10 mouse cellular contexts compared by ENCODE assay signal in the genomic region with DNA sequence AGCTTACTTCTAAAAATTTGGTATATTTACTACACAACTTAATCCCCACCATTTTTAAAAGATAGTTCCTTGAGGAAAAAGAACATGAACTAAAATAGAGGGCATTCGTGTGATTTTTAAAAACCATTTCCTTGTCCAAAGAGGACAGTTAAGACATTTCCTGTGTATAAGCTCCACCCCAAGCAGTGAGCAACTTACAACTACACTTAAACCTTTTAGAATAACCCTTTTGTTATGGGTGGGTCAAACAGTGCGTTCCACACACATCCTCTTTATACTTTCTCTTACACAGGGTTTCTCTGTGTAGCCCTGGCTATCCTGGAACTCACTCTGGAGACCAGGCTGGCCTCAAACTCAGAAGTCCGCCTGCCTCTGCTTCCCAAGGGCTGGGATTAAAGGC.
DNase-seq lines count a peak whose midpoint lies in the region; ATAC-seq and TF ChIP-seq lines count a peak whose summit lies in the region.
"Had no signal": no experiment of that assay in that cellular context is flagged by ENCODE, and none has a peak within 500 bp of the region (broad histone marks: within the 10 kb centered on the region; RNA-seq: fewer than 3 reads in every experiment).

No protein-coding gene starts in this region.

- peaks cover 46% of the 10 kb centered on the region for H3K4me1 ChIP-seq in lung, embryonic 15.5 days
- H3K4me1 ChIP-seq in lung, adult 2 months (ENCODE audit: control insufficient read depth, insufficient read depth, low read length), result peaks cover 29% of the 10 kb centered on the region
- peaks cover 24% of the 10 kb centered on the region for H3K4me1 ChIP-seq in intestine, embryonic 15.5 days (replicated peaks)
- peaks cover 23% of the 10 kb centered on the region for H3K4me1 ChIP-seq in small intestine, adult 2 months (ENCODE audit: control insufficient read depth, insufficient read depth, insufficient read length, low read length)

- 56% methylated on average over 3 of the region's 3 CpGs for WGBS in lung, embryonic 15.5 days
- WGBS in lung, adult 2 months, result 23% methylated on average over 3 of the region's 3 CpGs
- WGBS in intestine, embryonic 15.5 days, result 44% methylated on average over 3 of the region's 3 CpGs
- WGBS in small intestine, adult 2 months, result 7% methylated on average over 3 of the region's 3 CpGs

- H3K9me3 ChIP-seq in lung, embryonic 15.5 days, result no peaks in the 10 kb centered on the region
- H3K9me3 ChIP-seq in intestine, embryonic 15.5 days, result no peaks in the 10 kb centered on the region
- H3K9me3 ChIP-seq: hindbrain, embryonic 15.5 days had no signal

- no peak overlapping the region for H3K9ac ChIP-seq in lung, embryonic 15.5 days
- H3K9ac ChIP-seq in intestine, embryonic 15.5 days, result 0 out of 2 replicates have a peak overlapping the region, but pooled peaks have one; percentile 61
- H3K9ac ChIP-seq: hindbrain, embryonic 15.5 days had no signal

- H3K36me3 ChIP-seq in lung, embryonic 15.5 days, result no peaks in the 10 kb centered on the region
- H3K36me3 ChIP-seq in intestine, embryonic 15.5 days, result no peaks in the 10 kb centered on the region
- no peaks in the 10 kb centered on the region for H3K36me3 ChIP-seq in small intestine, adult 2 months (ENCODE audit: control insufficient read depth, insufficient read depth, low read length)
- H3K36me3 ChIP-seq: hindbrain, embryonic 15.5 days had no signal

- ATAC-seq in lung, embryonic 15.5 days (ENCODE audit: borderline replicate concordance, extremely low read depth, low FRiP score, low TSS enrichment), result no peak
- no peak for ATAC-seq in intestine, embryonic 15.5 days

- no peak for TF ChIP-seq POLR2A in lung, adult 2 months (IDR thresholded peaks at IDR 0.05; ENCODE audit: borderline replicate concordance, extremely low read depth, low read depth, low read length)
- TF ChIP-seq POLR2A in small intestine, adult 2 months (IDR thresholded peaks at IDR 0.05; ENCODE audit: low read depth, low read length), result no peak

- no peak overlapping the region for H3K27ac ChIP-seq in lung, embryonic 15.5 days
- H3K27ac ChIP-seq in intestine, embryonic 15.5 days, result peak overlapping the region; percentile 32; the same call in 1 of the 2 replicates
- H3K27ac ChIP-seq in small intestine, adult 2 months (ENCODE audit: insufficient read depth, low read depth, low read length), result peak overlapping the region; percentile 90
- H3K27ac ChIP-seq: hindbrain, embryonic 15.5 days had no signal

- H3K27me3 ChIP-seq in lung, embryonic 15.5 days, result no peaks in the 10 kb centered on the region
- no peaks in the 10 kb centered on the region for H3K27me3 ChIP-seq in intestine, embryonic 15.5 days (replicated peaks)
- H3K27me3 ChIP-seq in small intestine, adult 2 months (ENCODE audit: control insufficient read depth, insufficient read depth, low read length), result no peaks in the 10 kb centered on the region
- H3K27me3 ChIP-seq: hindbrain, embryonic 15.5 days had no signal

- peak overlapping the region; percentile 72 for H3K4me2 ChIP-seq in lung, embryonic 15.5 days
- H3K4me2 ChIP-seq in intestine, embryonic 15.5 days (replicated peaks), result peak overlapping the region; percentile 63
- H3K4me2 ChIP-seq: hindbrain, embryonic 15.5 days had no signal

- DNase-seq in lung, adult 2 months, result no peak
- peak; percentile 33 for DNase-seq in ZHBTc4 (ENCODE audit: low read depth, low spot score)
- no peak for DNase-seq in cerebellum, postnatal 10 days
- DNase-seq in cerebellum, adult 9-10 months, result no peak
- DNase-seq: adrenal gland, postnatal 14 days; lung, postnatal 10 days had no signal

- no peak for TF ChIP-seq CTCF in lung, adult 2 months (IDR thresholded peaks at IDR 0.05; ENCODE audit: insufficient read depth, low read length)
- no peak for TF ChIP-seq CTCF in small intestine, adult 2 months (IDR thresholded peaks at IDR 0.05; ENCODE audit: extremely low read depth, insufficient read length, insufficient replicate concordance, low read depth, low read length)

- no peak overlapping the region for H3K4me3 ChIP-seq in lung, embryonic 15.5 days
- H3K4me3 ChIP-seq in lung, adult 2 months (replicated peaks; ENCODE audit: extremely low read depth, low read depth, low read length), result no peak overlapping the region
- H3K4me3 ChIP-seq in intestine, embryonic 15.5 days (replicated peaks), result peak overlapping the region; percentile 46
- peak overlapping the region; percentile 55 for H3K4me3 ChIP-seq in small intestine, adult 2 months (ENCODE audit: low read depth, low read length)
- H3K4me3 ChIP-seq: hindbrain, embryonic 15.5 days had no signal

Comparison
In these comparisons a context has a peak if more than half of its experiments do, and no peak if none do; other contexts are left out.
1. H3K4me3 ChIP-seq: peak in intestine, embryonic 15.5 days (single experiment) and small intestine, adult 2 months (single experiment); none in lung, embryonic 15.5 days (single experiment) and lung, adult 2 months (single experiment).